Mouse (Mus musculus): ENCODE results near the gene Gm42417. TPM values are rescaled to one million over a fixed set of nuclear protein-coding genes. Genes with fewer than 3 reads are reported as not detected.

The Gm42417 gene
- polyA plus RNA-seq, 1 experiment: 0.05 TPM

DNA sequence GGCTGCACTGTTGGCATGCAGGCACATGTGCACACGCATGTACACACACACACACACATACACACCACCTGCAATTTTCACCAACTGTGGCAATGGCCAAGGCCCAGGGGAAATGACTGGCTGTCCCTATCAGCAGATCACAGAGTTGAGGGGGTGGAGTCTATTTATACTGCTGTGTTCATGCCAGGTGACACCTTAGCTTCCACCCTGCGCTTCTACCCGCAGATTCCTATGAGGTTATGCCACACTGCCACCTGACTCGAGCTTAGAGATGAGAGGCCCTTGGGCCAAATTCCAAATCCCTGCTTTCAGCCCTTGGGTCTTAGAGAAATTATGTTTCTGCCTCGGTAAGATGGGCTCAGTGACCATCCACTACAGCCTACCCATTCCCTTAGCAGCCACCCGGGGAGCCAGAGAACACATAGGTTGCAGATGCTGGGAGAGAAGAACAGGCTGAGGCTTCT lies 4.6 kb downstream of the Gm42417 start:
- no peaks in the 10 kb centered on the region for H3K36me3 ChIP-seq (ENCODE audit: control insufficient read depth, insufficient read depth)
- no peak overlapping the region for H3K4me3 ChIP-seq (ENCODE audit: insufficient read depth, poor library complexity, severe bottlenecking)
- no peaks in the 10 kb centered on the region for H3K79me3 ChIP-seq (ENCODE audit: low read depth)
- H3K27me3 ChIP-seq (ENCODE audit: control insufficient read depth, insufficient read depth, insufficient read length): no peaks in the 10 kb centered on the region
- H3ac ChIP-seq (ENCODE audit: control insufficient read depth, insufficient read length, low read depth): no peak overlapping the region
- H3K79me2 ChIP-seq (ENCODE audit: control insufficient read depth, insufficient read depth): no peaks in the 10 kb centered on the region
- TF ChIP-seq MYOD1 (IDR thresholded peaks at IDR 0.05; ENCODE audit: control insufficient read depth, insufficient read length, low read depth): no peak
- no peak for TF ChIP-seq MYOG (IDR thresholded peaks at IDR 0.05; ENCODE audit: control insufficient read depth, extremely low read depth, insufficient read length)
- TF ChIP-seq MAX (IDR thresholded peaks at IDR 0.05): no peak
- TF ChIP-seq USF1 (IDR thresholded peaks at IDR 0.05; ENCODE audit: low read depth): no peak
- TF ChIP-seq FOSL1 (IDR thresholded peaks at IDR 0.05; ENCODE audit: insufficient read depth, low read length, poor library complexity, severe bottlenecking): no peak
- TF ChIP-seq CEBPB (IDR thresholded peaks at IDR 0.05; ENCODE audit: low read depth): no peak
- no peak for TF ChIP-seq CTCF (IDR thresholded peaks at IDR 0.05; ENCODE audit: control insufficient read depth, insufficient read depth, insufficient read length)

DNA sequence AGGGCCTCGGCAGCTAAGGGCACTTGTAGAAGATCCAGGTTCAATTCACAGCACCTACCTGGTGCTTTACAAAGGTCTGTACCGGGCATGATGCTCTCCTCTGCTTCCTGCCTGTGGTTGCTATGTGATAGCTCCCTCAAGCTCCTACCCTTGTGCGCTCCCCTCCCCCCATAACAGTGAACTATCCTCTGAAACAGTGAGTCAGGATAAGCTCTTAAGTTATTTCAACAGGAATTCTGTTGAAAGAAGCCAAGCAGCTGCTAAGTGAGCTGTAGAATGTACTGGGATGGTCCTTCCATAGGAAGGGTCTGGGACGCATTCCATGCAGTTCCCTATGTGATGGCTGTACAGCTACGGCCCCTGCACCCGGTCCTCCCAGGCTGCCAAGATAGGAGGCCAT lies 5.7 kb downstream of the Gm42417 start:
- Histone ChIP-seq H3ac (ENCODE audit: control insufficient read depth, insufficient read length, low read depth) (no peak overlapping the region), H3K27me3 (ENCODE audit: control insufficient read depth, insufficient read depth, insufficient read length) (no peaks in the 10 kb centered on the region), H3K79me2 (ENCODE audit: control insufficient read depth, insufficient read depth) (no peaks in the 10 kb centered on the region), H3K4me3 (ENCODE audit: insufficient read depth, poor library complexity, severe bottlenecking) (no peak overlapping the region), H3K36me3 (ENCODE audit: control insufficient read depth, insufficient read depth) (no peaks in the 10 kb centered on the region), H3K79me3 (ENCODE audit: low read depth) (no peaks in the 10 kb centered on the region)
- TF ChIP-seq MAX (IDR thresholded peaks at IDR 0.05) (no peak), CEBPB (IDR thresholded peaks at IDR 0.05; ENCODE audit: low read depth) (no peak), FOSL1 (IDR thresholded peaks at IDR 0.05; ENCODE audit: insufficient read depth, low read length, poor library complexity, severe bottlenecking) (no peak), MYOG (IDR thresholded peaks at IDR 0.05; ENCODE audit: control insufficient read depth, extremely low read depth, insufficient read length) (no peak), CTCF (IDR thresholded peaks at IDR 0.05; ENCODE audit: control insufficient read depth, insufficient read depth, insufficient read length) (no peak), USF1 (IDR thresholded peaks at IDR 0.05; ENCODE audit: low read depth) (no peak), MYOD1 (IDR thresholded peaks at IDR 0.05; ENCODE audit: control insufficient read depth, insufficient read length, low read depth) (no peak)

DNA sequence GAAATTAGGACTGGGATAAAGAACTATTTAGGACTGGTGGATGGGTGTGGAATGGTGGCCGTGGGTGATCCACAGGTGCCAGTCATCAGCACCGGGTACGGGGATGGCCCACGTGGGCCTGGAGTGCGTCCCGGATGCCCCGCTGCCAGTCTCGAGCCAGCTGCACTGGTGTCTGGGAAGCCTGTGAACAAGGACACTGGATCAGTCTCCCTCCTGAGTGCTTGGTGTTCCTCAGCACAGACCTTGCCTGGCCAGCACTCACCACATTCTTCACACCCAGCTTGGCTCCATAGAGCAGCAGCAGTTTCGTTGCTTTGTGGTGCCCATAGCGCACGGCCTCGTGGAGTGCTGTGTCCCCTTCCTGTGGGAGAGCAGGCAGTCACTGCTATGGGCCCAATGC lies 7.8 kb downstream of the Gm42417 start:
- H3ac ChIP-seq (ENCODE audit: control insufficient read depth, insufficient read length, low read depth): no peak overlapping the region
- no peaks in the 10 kb centered on the region for H3K79me3 ChIP-seq (ENCODE audit: low read depth)
- no peaks in the 10 kb centered on the region for H3K79me2 ChIP-seq (ENCODE audit: control insufficient read depth, insufficient read depth)
- no peaks in the 10 kb centered on the region for H3K36me3 ChIP-seq (ENCODE audit: control insufficient read depth, insufficient read depth)
- H3K27me3 ChIP-seq (ENCODE audit: control insufficient read depth, insufficient read depth, insufficient read length): no peaks in the 10 kb centered on the region
- H3K4me3 ChIP-seq (ENCODE audit: insufficient read depth, poor library complexity, severe bottlenecking): no peak overlapping the region
- TF ChIP-seq USF1 (IDR thresholded peaks at IDR 0.05; ENCODE audit: low read depth): no peak

DNA sequence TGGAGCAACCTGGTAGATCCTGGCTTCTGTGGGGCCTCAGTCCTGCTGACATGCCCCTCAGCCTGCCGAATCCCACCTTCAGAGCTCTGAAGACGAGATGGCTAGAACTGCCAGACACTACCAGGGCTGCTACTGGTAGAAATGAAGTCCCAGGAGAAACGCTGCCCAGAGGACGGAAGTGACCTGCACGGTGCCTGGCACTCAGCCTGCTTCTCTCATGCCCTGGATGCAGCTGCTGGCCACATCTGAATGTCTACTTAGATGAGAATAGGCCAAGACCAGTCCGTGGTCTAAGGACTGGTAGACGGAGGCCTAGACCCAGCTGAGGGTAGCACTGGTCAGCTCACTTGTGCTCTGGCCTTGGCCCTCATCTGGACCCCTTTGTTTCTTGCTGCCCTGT lies 8.3 kb downstream of the Gm42417 start:
- Histone ChIP-seq H3K4me3 (ENCODE audit: insufficient read depth, poor library complexity, severe bottlenecking) (no peak overlapping the region), H3K79me2 (ENCODE audit: control insufficient read depth, insufficient read depth) (no peaks in the 10 kb centered on the region), H3K79me3 (ENCODE audit: low read depth) (no peaks in the 10 kb centered on the region), H3K27me3 (ENCODE audit: control insufficient read depth, insufficient read depth, insufficient read length) (no peaks in the 10 kb centered on the region), H3ac (ENCODE audit: control insufficient read depth, insufficient read length, low read depth) (no peak overlapping the region), H3K36me3 (ENCODE audit: control insufficient read depth, insufficient read depth) (peaks cover under 1% of the 10 kb centered on the region)
- TF ChIP-seq CEBPB (IDR thresholded peaks at IDR 0.05; ENCODE audit: low read depth): no peak
- TF ChIP-seq USF1 (IDR thresholded peaks at IDR 0.05; ENCODE audit: low read depth): no peak

DNA sequence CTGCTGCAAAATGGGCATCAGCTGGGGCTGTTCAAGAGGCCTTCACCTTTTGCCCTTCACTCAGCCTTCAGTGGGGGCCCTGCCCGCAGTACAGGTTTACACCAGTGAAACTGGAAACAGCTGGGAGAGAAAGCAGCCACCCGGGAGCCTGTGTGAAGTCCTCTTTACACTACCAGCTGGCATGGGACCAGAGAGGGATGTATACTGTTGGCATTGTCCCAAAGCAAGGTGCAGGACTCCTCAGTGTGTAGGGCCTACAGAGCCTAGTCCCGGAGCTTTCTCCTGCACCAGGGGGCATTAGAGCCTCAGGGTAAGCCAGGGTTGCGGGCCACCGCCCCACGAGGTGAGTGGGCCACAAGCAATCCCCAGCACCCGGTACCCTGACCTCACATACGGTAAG lies 8.7 kb downstream of the Gm42417 start:
- Histone ChIP-seq H3K79me3 (ENCODE audit: low read depth) (no peaks in the 10 kb centered on the region), H3K79me2 (ENCODE audit: control insufficient read depth, insufficient read depth) (no peaks in the 10 kb centered on the region), H3K36me3 (ENCODE audit: control insufficient read depth, insufficient read depth) (peaks cover 4% of the 10 kb centered on the region), H3K27me3 (ENCODE audit: control insufficient read depth, insufficient read depth, insufficient read length) (no peaks in the 10 kb centered on the region), H3K4me3 (ENCODE audit: insufficient read depth, poor library complexity, severe bottlenecking) (no peak overlapping the region), H3ac (ENCODE audit: control insufficient read depth, insufficient read length, low read depth) (no peak overlapping the region)
- no peak for TF ChIP-seq USF1 (IDR thresholded peaks at IDR 0.05; ENCODE audit: low read depth)
- TF ChIP-seq MYOG (IDR thresholded peaks at IDR 0.05; ENCODE audit: control insufficient read depth, extremely low read depth, insufficient read length): no peak
- TF ChIP-seq FOSL1 (IDR thresholded peaks at IDR 0.05; ENCODE audit: insufficient read depth, low read length, poor library complexity, severe bottlenecking): no peak
- no peak for TF ChIP-seq MYOD1 (IDR thresholded peaks at IDR 0.05; ENCODE audit: control insufficient read depth, insufficient read length, low read depth)
- TF ChIP-seq CEBPB (IDR thresholded peaks at IDR 0.05; ENCODE audit: low read depth): no peak
- no peak for TF ChIP-seq MAX (IDR thresholded peaks at IDR 0.05)
- no peak for TF ChIP-seq CTCF (IDR thresholded peaks at IDR 0.05; ENCODE audit: control insufficient read depth, insufficient read depth, insufficient read length)

DNA sequence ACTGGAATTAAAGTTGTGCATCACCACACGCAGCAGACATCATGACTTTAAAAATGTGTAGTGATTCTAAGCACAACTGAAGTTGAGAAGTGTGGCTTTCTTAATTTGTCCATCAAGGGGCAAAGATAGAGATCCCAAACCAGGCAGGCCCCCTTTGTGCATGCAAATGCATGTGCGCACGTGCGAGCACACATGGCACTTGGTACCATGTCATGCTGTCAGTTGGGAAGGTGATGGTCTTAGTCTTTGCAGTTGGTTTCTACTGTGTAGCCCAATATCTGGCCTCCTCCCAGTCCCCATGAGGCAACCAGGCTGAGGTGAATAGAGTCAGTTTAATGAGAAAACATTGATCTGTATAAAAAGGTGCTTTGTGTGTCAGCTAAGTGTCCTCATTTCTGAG lies 9.4 kb downstream of the Gm42417 start:
- H3K79me2 ChIP-seq (ENCODE audit: control insufficient read depth, insufficient read depth): no peaks in the 10 kb centered on the region
- H3K27me3 ChIP-seq (ENCODE audit: control insufficient read depth, insufficient read depth, insufficient read length): no peaks in the 10 kb centered on the region
- H3K79me3 ChIP-seq (ENCODE audit: low read depth): no peaks in the 10 kb centered on the region
- H3K4me3 ChIP-seq (ENCODE audit: insufficient read depth, poor library complexity, severe bottlenecking): no peak overlapping the region
- peaks cover 4% of the 10 kb centered on the region for H3K36me3 ChIP-seq (ENCODE audit: control insufficient read depth, insufficient read depth)
- H3ac ChIP-seq (ENCODE audit: control insufficient read depth, insufficient read length, low read depth): no peak overlapping the region
- TF ChIP-seq CEBPB (IDR thresholded peaks at IDR 0.05; ENCODE audit: low read depth) (no peak), FOSL1 (IDR thresholded peaks at IDR 0.05; ENCODE audit: insufficient read depth, low read length, poor library complexity, severe bottlenecking) (no peak), MAX (IDR thresholded peaks at IDR 0.05) (no peak), USF1 (IDR thresholded peaks at IDR 0.05; ENCODE audit: low read depth) (no peak)
